Mouse (Mus musculus): Measurements from ENCODE around the gene Klhdc7a.

GRCm38 (mm10) chr4:140004170-140004569 lies 36.3 kb upstream of the Klhdc7a start:
- TF ChIP-seq CTCF (IDR thresholded peaks at IDR 0.05; ENCODE audit: control insufficient read depth, insufficient read depth, insufficient read length): no peak
- no peak for TF ChIP-seq MYOG (IDR thresholded peaks at IDR 0.05; ENCODE audit: control insufficient read depth, extremely low read depth, insufficient read length)
- TF ChIP-seq USF1 (IDR thresholded peaks at IDR 0.05; ENCODE audit: low read depth): no peak
